In genomic region chr5:29377590-29378297, GRCm38 (mm10) we compare ENCODE assay signal across 8 mouse cellular contexts. TPM values are rescaled to one million over a fixed set of nuclear protein-coding genes. Genes with fewer than 3 reads are reported as not detected.
DNase-seq lines count a peak whose midpoint lies in the region; ATAC-seq lines count a peak whose summit lies in the region.

No protein-coding gene starts in this region.

- H3K27me3 ChIP-seq in embryonic facial prominence, embryonic 15.5 days, result no peaks in the 10 kb centered on the region
- H3K27me3 ChIP-seq in intestine, embryonic 14.5 days (replicated peaks; ENCODE audit: control insufficient read depth, insufficient read depth, low read length), result no peaks in the 10 kb centered on the region
- peaks cover 9% of the 10 kb centered on the region for H3K27me3 ChIP-seq in limb, embryonic 13.5 days
- H3K27me3 ChIP-seq in midbrain, embryonic 13.5 days, result 0 out of 2 replicates have a peak, but pooled peaks cover 7% of the 10 kb centered on the region

- peak overlapping the region; percentile 92 for H3K4me2 ChIP-seq in embryonic facial prominence, embryonic 15.5 days (replicated peaks)
- H3K4me2 ChIP-seq in intestine, embryonic 14.5 days (ENCODE audit: low read length), result peak overlapping the region; percentile 84
- peak overlapping the region; percentile 93 for H3K4me2 ChIP-seq in limb, embryonic 13.5 days (replicated peaks)
- H3K4me2 ChIP-seq in midbrain, embryonic 13.5 days (replicated peaks), result peak overlapping the region; percentile 80

- H3K9ac ChIP-seq in embryonic facial prominence, embryonic 15.5 days, result peak overlapping the region; percentile 55
- H3K9ac ChIP-seq in intestine, embryonic 14.5 days (ENCODE audit: low read length), result peak overlapping the region; percentile 68
- peak overlapping the region; percentile 85 for H3K9ac ChIP-seq in limb, embryonic 13.5 days
- H3K9ac ChIP-seq in midbrain, embryonic 13.5 days (replicated peaks), result peak overlapping the region; percentile 80

- ATAC-seq in embryonic facial prominence, embryonic 15.5 days (ENCODE audit: insufficient number of reproducible peaks, low FRiP score, low TSS enrichment, low read depth), result peak; percentile 62
- ATAC-seq in intestine, embryonic 14.5 days (replicated peaks; ENCODE audit: low FRiP score, low TSS enrichment, low read depth), result peak; percentile 68
- peak; percentile 87 for ATAC-seq in limb, embryonic 13.5 days (ENCODE audit: low FRiP score, low read depth)
- peak; percentile 92 for ATAC-seq in midbrain, embryonic 13.5 days

- H3K27ac ChIP-seq in embryonic facial prominence, embryonic 15.5 days (replicated peaks), result 0 out of 2 replicates have a peak overlapping the region, but pooled peaks have one; percentile 35
- peak overlapping the region; percentile 80 for H3K27ac ChIP-seq in intestine, embryonic 14.5 days (ENCODE audit: low read depth)
- no peak overlapping the region for H3K27ac ChIP-seq in limb, embryonic 13.5 days
- H3K27ac ChIP-seq in midbrain, embryonic 13.5 days, result peak overlapping the region; percentile 75

- peak overlapping the region; percentile 80 for H3K4me3 ChIP-seq in embryonic facial prominence, embryonic 15.5 days (replicated peaks)
- H3K4me3 ChIP-seq in intestine, embryonic 14.5 days (ENCODE audit: low read depth, low read length), result peak overlapping the region; percentile 85
- H3K4me3 ChIP-seq in limb, embryonic 13.5 days, result peak overlapping the region; percentile 82
- peak overlapping the region; percentile 66 for H3K4me3 ChIP-seq in midbrain, embryonic 13.5 days (replicated peaks)

- peaks cover 15% of the 10 kb centered on the region for H3K4me1 ChIP-seq in embryonic facial prominence, embryonic 15.5 days
- no peaks in the 10 kb centered on the region for H3K4me1 ChIP-seq in intestine, embryonic 14.5 days (replicated peaks; ENCODE audit: control insufficient read depth, insufficient read depth, low read length)
- peaks cover 11% of the 10 kb centered on the region for H3K4me1 ChIP-seq in limb, embryonic 13.5 days
- peaks cover 17% of the 10 kb centered on the region for H3K4me1 ChIP-seq in midbrain, embryonic 13.5 days (replicated peaks)

- H3K9me3 ChIP-seq in embryonic facial prominence, embryonic 15.5 days (replicated peaks), result no peaks in the 10 kb centered on the region
- no peaks in the 10 kb centered on the region for H3K9me3 ChIP-seq in intestine, embryonic 14.5 days (ENCODE audit: control insufficient read depth, low read length)
- 0 out of 2 replicates have a peak, but pooled peaks cover 2% of the 10 kb centered on the region for H3K9me3 ChIP-seq in limb, embryonic 13.5 days
- no peaks in the 10 kb centered on the region for H3K9me3 ChIP-seq in midbrain, embryonic 13.5 days

- H3K36me3 ChIP-seq in embryonic facial prominence, embryonic 15.5 days, result no peaks in the 10 kb centered on the region
- H3K36me3 ChIP-seq in intestine, embryonic 14.5 days (ENCODE audit: control insufficient read depth, insufficient read depth, low read length), result no peaks in the 10 kb centered on the region
- no peaks in the 10 kb centered on the region for H3K36me3 ChIP-seq in limb, embryonic 13.5 days
- no peaks in the 10 kb centered on the region for H3K36me3 ChIP-seq in midbrain, embryonic 13.5 days

- DNase-seq in thymus, postnatal 14 days, result peak; percentile 25
- DNase-seq in thymus, postnatal 0 days (ENCODE audit: low spot score), result no peak
- DNase-seq in intestine, embryonic 14.5 days (ENCODE audit: low spot score), result no peak
- peak; percentile 17 for DNase-seq in urinary bladder, postnatal 25 days (ENCODE audit: low spot score)
- no peak for DNase-seq in embryo, embryonic 10.5 days (ENCODE audit: low spot score)

- under 1% methylated on average over 47 of the region's 47 CpGs for WGBS in embryonic facial prominence, embryonic 15.5 days
- under 1% methylated on average over 47 of the region's 47 CpGs for WGBS in intestine, embryonic 14.5 days
- WGBS in limb, embryonic 13.5 days, result 1% methylated on average over 47 of the region's 47 CpGs
- 2% methylated on average over 43 of the region's 47 CpGs for WGBS in midbrain, embryonic 13.5 days

RNA-seq across cellular contexts. Expression of gene Lmbr1, which starts 0.4 kb away (rescaled TPM):
- 5.2 and 6.0 TPM in 2 replicates for polyA plus RNA-seq in thymus, postnatal 0 days (2015; fragmentation: Nextera tagmentation; extraction: Ambion mirVana)
- 9.9 and 10.3 TPM in 2 replicates for polyA plus RNA-seq in embryonic facial prominence, embryonic 15.5 days (2015; fragmentation: Nextera tagmentation; extraction: Ambion mirVana)
- polyA plus RNA-seq in intestine, embryonic 14.5 days (2014; fragmentation: Nextera tagmentation; extraction: Ambion mirVana), result 13.4 and 14.7 TPM in 2 replicates
- 10.1 and 10.2 TPM in 2 replicates for polyA plus RNA-seq in limb, embryonic 13.5 days (2015; fragmentation: Nextera tagmentation; extraction: Ambion mirVana)
- polyA plus RNA-seq in midbrain, embryonic 13.5 days (2015; fragmentation: Nextera tagmentation; extraction: Ambion mirVana), result 28.0 and 29.9 TPM in 2 replicates

RNA-seq across cellular contexts. Expression of gene Nom1, which starts 56.7 kb away (rescaled TPM):
- 25.3 and 27.0 TPM in 2 replicates for polyA plus RNA-seq in thymus, postnatal 0 days (2015; fragmentation: Nextera tagmentation; extraction: Ambion mirVana)
- polyA plus RNA-seq in embryonic facial prominence, embryonic 15.5 days (2015; fragmentation: Nextera tagmentation; extraction: Ambion mirVana), result 24.6 and 25.5 TPM in 2 replicates
- 26.2 and 34.0 TPM in 2 replicates for polyA plus RNA-seq in intestine, embryonic 14.5 days (2014; fragmentation: Nextera tagmentation; extraction: Ambion mirVana)
- polyA plus RNA-seq in limb, embryonic 13.5 days (2015; fragmentation: Nextera tagmentation; extraction: Ambion mirVana), result 27.0 and 30.4 TPM in 2 replicates
- polyA plus RNA-seq in midbrain, embryonic 13.5 days (2015; fragmentation: Nextera tagmentation; extraction: Ambion mirVana), result 19.2 and 20.8 TPM in 2 replicates

Comparison
In these comparisons a context has a peak if more than half of its experiments do, and no peak if none do; other contexts are left out.
1. DNase-seq: peak in thymus, postnatal 14 days (single experiment) and urinary bladder, postnatal 25 days (single experiment); none in thymus, postnatal 0 days (single experiment), intestine, embryonic 14.5 days (single experiment) and embryo, embryonic 10.5 days (single experiment).
2. Peak in every context shown above with its lines, with median percentiles within 50 percentile points of each other: ATAC-seq, H3K4me2 ChIP-seq, H3K4me3 ChIP-seq and H3K9ac ChIP-seq.